Mouse (Mus musculus) intestine, embryonic 14.5 days (tissue): Measurements from ENCODE around the gene Pcolce. TPM values are rescaled to one million over a fixed set of nuclear protein-coding genes. Genes with fewer than 3 reads are reported as not detected.

Experiments
- ATAC-seq: fragments of 200-750 bp; cut with Nextera tagmentation; replicated peaks from 2 replicates; pipeline ENCODE4 v1.8.0; 2017; ENCODE audit warnings: low read depth, moderate number of reproducible peaks, moderate TSS enrichment, moderate library complexity; ENCODE audit not compliant: low FRiP score, low TSS enrichment
- DNase-seq: peaks from one replicate; pipeline ENCODE4 v3.0.0-alpha.2; 2018; ENCODE audit warnings: low spot score
- H3K27ac ChIP-seq: fragments of 300-500 bp; sonication (generic); 2 replicates; pipeline ENCODE4 v1.5.1; 2014; ENCODE audit warnings: low read depth, mild to moderate bottlenecking, control low read depth
- H3K27me3 ChIP-seq: fragments of 300-500 bp; sonication (generic); replicated peaks from 2 replicates; pipeline ENCODE4 v1.6.1; 2014; ENCODE audit warnings: low read length, control low read depth; ENCODE audit not compliant: control insufficient read depth, insufficient read depth
- H3K36me3 ChIP-seq: fragments of 300-500 bp; sonication (generic); 2 replicates; pipeline ENCODE4 v1.6.1; 2014; ENCODE audit warnings: low read length, control low read depth; ENCODE audit not compliant: control insufficient read depth, insufficient read depth
- H3K4me1 ChIP-seq: fragments of 300-500 bp; sonication (generic); replicated peaks from 2 replicates; pipeline ENCODE4 v1.6.1; 2014; ENCODE audit warnings: low read length, control low read depth, mixed read lengths; ENCODE audit not compliant: control insufficient read depth, insufficient read depth
- H3K4me2 ChIP-seq: fragments of 300-500 bp; sonication (generic); 2 replicates; pipeline ENCODE4 v1.6.1; 2014; ENCODE audit warnings: low read length
- H3K4me3 ChIP-seq: fragments of 300-500 bp; sonication (generic); 2 replicates; pipeline ENCODE4 v1.5.1; 2014; ENCODE audit warnings: low read depth, low read length, control low read depth, mixed read lengths
- H3K9ac ChIP-seq: fragments of 300-500 bp; sonication (generic); 2 replicates; pipeline ENCODE4 v1.6.1; 2014; ENCODE audit warnings: mild to moderate bottlenecking, low read length
- H3K9me3 ChIP-seq: fragments of 300-500 bp; sonication (generic); 2 replicates; pipeline ENCODE4 v1.6.1; 2016; ENCODE audit warnings: low read length, control low read depth; ENCODE audit not compliant: control insufficient read depth
- WGBS: fragments of 180-500 bp; shearing (Covaris S2); extraction: QIAGEN DNeasy Blood & Tissue Kit; methylation state at CpG from one replicate; pipeline ENCODE4 v1.1.7; 2014; 5-methylcytosine and 5-hydroxymethylcytosine counted together
- polyA plus RNA-seq: library from polyadenylated mRNA; unstranded; fragments of >200 nt; fragmentation: Nextera tagmentation; extraction: Ambion mirVana; gene quantifications from 2 replicates; pipeline ENCODE4 v1.2.1, GENCODE M21; 2014

Gene Pcolce
- polyA plus RNA-seq, 1 experiment from 2014 or later = 112 TPM

DNA sequence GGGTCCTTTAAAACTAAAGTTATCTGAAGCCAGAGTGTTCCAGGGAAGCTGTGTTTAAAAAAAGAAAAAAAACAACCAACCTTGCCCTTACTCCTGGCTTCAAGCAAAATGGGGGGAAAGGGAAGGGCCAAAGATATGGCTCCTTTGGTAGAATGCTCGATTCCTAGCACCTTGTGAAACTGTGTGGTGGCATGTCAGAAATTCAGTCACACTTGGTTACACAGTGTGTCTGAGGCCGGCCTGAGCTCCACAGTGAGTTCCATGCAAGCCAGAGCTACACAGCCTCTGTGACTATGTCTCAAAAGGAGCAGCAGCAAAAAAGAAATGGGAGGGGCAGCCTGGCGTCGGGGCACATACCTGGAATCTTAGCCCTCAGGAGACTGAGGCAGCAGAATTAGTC is 35.7 kb upstream of the Pcolce start:
- Histone ChIP-seq H3K36me3 (peaks cover 11% of the 10 kb centered on the region), H3K4me1 (peaks cover 21% of the 10 kb centered on the region), H3K9me3 (no peaks in the 10 kb centered on the region), H3K27ac (no peak overlapping the region; the same call in 1 of the 2 replicates), H3K9ac (no peak overlapping the region), H3K4me2 (no peak overlapping the region), H3K27me3 (peaks cover 21% of the 10 kb centered on the region), H3K4me3 (no peak overlapping the region)
- no peak for DNase-seq
- ATAC-seq = no peak
- 44% methylated on average over 4 of the region's 4 CpGs for WGBS

DNA sequence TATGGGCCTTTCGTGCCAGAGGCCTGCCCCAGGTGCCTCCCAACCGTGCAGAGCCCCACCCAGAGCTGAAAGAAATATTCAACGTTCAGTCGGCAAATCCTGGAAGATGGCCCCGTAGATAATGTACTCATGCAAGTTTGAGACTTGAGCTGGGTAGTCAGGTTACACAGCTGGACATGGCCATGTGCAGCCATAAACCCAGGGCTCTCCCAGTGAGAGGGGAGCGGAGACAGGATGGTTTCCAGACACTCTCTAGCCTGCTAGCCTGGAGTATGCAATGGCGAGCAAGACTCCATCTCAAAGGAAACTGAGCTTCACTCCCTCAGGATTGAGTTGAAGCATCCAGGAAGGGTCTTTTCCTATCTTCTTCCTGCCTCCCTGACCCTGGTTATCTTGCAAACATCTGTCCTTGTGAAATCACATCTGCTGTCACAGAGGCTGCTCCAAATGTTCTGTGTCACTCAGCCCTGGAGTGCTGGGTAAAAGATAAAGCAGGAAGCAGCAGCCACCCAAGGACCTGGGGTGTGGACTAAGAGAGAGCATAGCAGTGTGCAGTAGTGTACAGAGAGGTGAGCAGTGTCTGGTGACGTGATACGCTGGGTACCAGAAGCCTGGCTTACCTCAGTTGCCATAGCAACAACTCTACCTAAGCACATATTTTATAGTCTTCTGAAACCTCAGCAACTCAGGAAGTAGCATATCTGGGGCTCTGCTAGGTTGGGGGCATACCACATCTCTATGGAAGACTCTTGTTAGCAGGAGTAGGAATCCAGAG is 34.4 kb upstream of the Pcolce start:
- Histone ChIP-seq H3K4me2 (no peak overlapping the region), H3K36me3 (peaks cover 7% of the 10 kb centered on the region), H3K9me3 (no peaks in the 10 kb centered on the region), H3K4me1 (peaks cover 21% of the 10 kb centered on the region), H3K4me3 (no peak overlapping the region), H3K27ac (no peak overlapping the region), H3K27me3 (peaks cover 31% of the 10 kb centered on the region), H3K9ac (no peak overlapping the region)
- no peak for ATAC-seq
- no peak for DNase-seq
- WGBS = 35% methylated on average over 9 of the region's 9 CpGs

DNA sequence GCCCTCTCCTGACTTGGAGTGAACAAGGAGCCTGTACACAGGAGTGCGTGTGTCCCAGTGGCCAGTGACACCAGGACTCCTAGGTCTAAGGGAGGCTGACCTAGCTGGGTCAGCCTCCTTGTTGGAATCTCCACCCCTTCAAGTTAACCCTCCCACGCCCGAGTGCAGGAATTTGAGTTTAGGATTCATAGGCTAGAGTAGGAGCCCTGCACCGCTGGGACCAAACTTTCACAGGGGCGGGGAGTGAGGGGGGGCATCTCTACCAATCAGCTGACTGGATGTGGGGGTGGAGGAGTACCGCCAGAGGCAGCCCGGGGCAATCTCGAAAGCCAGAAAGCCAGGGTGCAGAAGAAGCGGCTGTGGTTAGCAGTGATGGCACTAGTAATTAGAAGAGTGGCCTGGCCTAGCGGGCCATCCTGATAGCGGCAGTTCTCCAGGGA is 32.1 kb upstream of the Pcolce start, which contains the start of gene Irs3:
Gene Irs3, minus strand, starts transcription at position 63 of the 440 bp plus-strand sequence.
- H3K4me2 ChIP-seq = peak within 1 kb of the TSS; percentile 44
- peak within 1 kb of the TSS; percentile 25 for H3K4me3 ChIP-seq
- DNase-seq (no peak), ATAC-seq (no peak)
- peaks cover 21% of the 10 kb centered on the region for H3K4me1 ChIP-seq
- peaks cover 31% of the 10 kb centered on the region for H3K27me3 ChIP-seq
- no peaks in the 10 kb centered on the region for H3K9me3 ChIP-seq
- peak within 1 kb of the TSS; percentile 25; the same call in 1 of the 2 replicates for H3K9ac ChIP-seq
- peaks cover 21% of the 10 kb centered on the region for H3K36me3 ChIP-seq
- no peak within 1 kb of the TSS for H3K27ac ChIP-seq
- WGBS = 19% methylated on average over 11 of the region's 11 CpGs

GRCm38 (mm10) chr5:137645091-137645651 is 31.6 kb upstream of the Pcolce start:
- peak overlapping the region; percentile 25; the same call in 1 of the 2 replicates for H3K9ac ChIP-seq
- H3K27ac ChIP-seq = no peak overlapping the region
- DNase-seq (no peak), ATAC-seq (no peak)
- H3K4me3 ChIP-seq = peak overlapping the region; percentile 25
- no peaks in the 10 kb centered on the region for H3K9me3 ChIP-seq
- peaks cover 31% of the 10 kb centered on the region for H3K27me3 ChIP-seq
- 4% methylated on average over 44 of the region's 44 CpGs for WGBS
- H3K36me3 ChIP-seq = peaks cover 26% of the 10 kb centered on the region
- peak overlapping the region; percentile 44 for H3K4me2 ChIP-seq
- peaks cover 17% of the 10 kb centered on the region for H3K4me1 ChIP-seq

DNA sequence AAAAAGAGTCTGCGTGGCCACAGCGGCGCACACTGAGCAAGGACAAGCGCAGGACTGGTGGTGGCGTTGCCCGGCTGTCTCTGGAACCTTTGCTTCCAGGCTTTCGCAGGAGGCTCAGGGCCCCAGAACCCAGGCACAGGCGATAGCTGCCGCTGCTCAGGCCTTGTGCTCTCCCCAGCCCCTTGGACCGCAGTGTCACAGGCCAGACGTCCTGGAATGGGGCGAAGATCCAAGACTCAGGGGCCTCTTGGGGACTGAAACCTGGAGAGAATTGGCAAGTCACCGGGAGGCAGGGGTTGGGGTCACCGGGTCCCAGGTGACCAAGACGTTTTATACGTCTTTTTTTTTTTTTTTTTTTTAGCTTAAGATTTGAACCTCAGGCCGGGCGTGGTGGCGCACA is 30.9 kb upstream of the Pcolce start:
- WGBS = 37% methylated on average over 19 of the region's 19 CpGs
- H3K9ac ChIP-seq = no peak overlapping the region
- peaks cover 31% of the 10 kb centered on the region for H3K27me3 ChIP-seq
- H3K27ac ChIP-seq = no peak overlapping the region
- H3K4me1 ChIP-seq = peaks cover 11% of the 10 kb centered on the region
- peaks cover 29% of the 10 kb centered on the region for H3K36me3 ChIP-seq
- no peaks in the 10 kb centered on the region for H3K9me3 ChIP-seq
- H3K4me3 ChIP-seq = no peak overlapping the region
- ATAC-seq (no peak), DNase-seq (no peak)
- no peak overlapping the region for H3K4me2 ChIP-seq

GRCm38 (mm10) chr5:137642886-137643285 is 29.3 kb upstream of the Pcolce start:
- H3K27me3 ChIP-seq = peaks cover 31% of the 10 kb centered on the region
- H3K9me3 ChIP-seq = no peaks in the 10 kb centered on the region
- no peak overlapping the region for H3K4me3 ChIP-seq
- H3K36me3 ChIP-seq = peaks cover 45% of the 10 kb centered on the region
- 38% methylated on average over 4 of the region's 4 CpGs for WGBS
- H3K4me2 ChIP-seq = no peak overlapping the region
- no peak for DNase-seq
- H3K9ac ChIP-seq = no peak overlapping the region
- H3K27ac ChIP-seq = no peak overlapping the region
- H3K4me1 ChIP-seq = peaks cover 7% of the 10 kb centered on the region; the same call in 1 of the 2 replicates
- no peak for ATAC-seq

- H3K4me3 ChIP-seq = no peak within 1 kb of the TSS
- H3K27ac ChIP-seq = no peak within 1 kb of the TSS
- no peaks in the 10 kb centered on the region for H3K9me3 ChIP-seq
- no peak within 1 kb of the TSS for H3K4me2 ChIP-seq
- WGBS = 87% methylated on average over 19 of the region's 19 CpGs
- peaks cover 63% of the 10 kb centered on the region for H3K36me3 ChIP-seq
- DNase-seq (no peak), ATAC-seq (no peak)
- H3K4me1 ChIP-seq = peaks cover 7% of the 10 kb centered on the region; the same call in 1 of the 2 replicates
- peaks cover 28% of the 10 kb centered on the region for H3K27me3 ChIP-seq
- no peak within 1 kb of the TSS for H3K9ac ChIP-seq
Measured at GRCm38 (mm10) chr5:137641054-137641453, 27.5 kb upstream of the Pcolce start, which contains the start of gene Sap25. TSS of gene Sap25 (plus strand) at chr5:137641334.

DNA sequence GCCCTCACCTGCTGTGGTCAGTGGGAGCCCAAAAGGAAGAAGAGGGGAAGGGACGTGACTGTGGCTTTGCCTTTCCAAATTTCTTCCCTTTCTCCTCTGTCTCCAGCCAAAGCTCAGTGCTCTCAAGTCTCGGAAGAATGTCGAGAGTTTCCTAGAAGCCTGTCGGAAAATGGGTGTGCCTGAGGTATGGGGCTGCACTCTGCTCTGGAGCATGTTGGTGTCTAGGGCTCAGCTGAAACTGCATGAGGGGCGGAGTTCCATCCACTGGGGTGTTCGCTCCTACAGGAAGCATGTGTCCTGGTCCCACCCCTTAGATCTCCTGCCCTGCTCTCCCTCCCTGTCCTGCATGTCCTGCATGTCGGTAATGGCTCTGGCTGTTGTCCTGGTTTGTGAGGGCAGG is 25.9 kb upstream of the Pcolce start:
- ATAC-seq (no peak), DNase-seq (no peak)
- H3K9ac ChIP-seq = no peak overlapping the region
- H3K9me3 ChIP-seq = no peaks in the 10 kb centered on the region
- WGBS = 78% methylated on average over 7 of the region's 7 CpGs
- no peak overlapping the region for H3K27ac ChIP-seq
- H3K36me3 ChIP-seq = peaks cover 76% of the 10 kb centered on the region
- peaks cover 13% of the 10 kb centered on the region for H3K27me3 ChIP-seq
- H3K4me1 ChIP-seq = no peaks in the 10 kb centered on the region
- no peak overlapping the region for H3K4me3 ChIP-seq
- no peak overlapping the region for H3K4me2 ChIP-seq
